Mouse (Mus musculus): ENCODE measurements around the gene Catsper4. TPM values are rescaled to one million over a fixed set of nuclear protein-coding genes. Genes with fewer than 3 reads are reported as not detected.

The Catsper4 gene
- polyA plus RNA-seq (2012; rRNA removed) = not detected in 2 replicates

DNA sequence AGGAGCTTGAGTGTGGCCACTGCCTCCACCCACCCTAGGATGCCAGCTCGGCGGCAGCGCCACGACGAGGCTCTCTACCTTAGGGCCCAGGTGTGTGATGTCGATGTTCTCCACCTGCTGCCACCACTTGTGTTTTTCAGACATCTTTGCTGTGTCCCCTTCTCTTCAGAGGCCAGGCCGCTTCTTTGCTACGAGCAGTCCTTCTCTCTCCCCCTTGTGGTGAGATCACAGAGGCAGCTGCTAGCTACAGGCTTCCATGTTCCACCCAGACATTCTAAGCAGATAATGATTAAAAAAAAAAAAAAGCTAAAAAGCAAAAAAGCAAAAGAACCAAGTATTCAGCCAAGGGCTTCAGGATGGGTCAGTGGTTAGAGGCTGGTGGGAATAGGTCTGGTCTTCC is at the start of gene Catsper4:
Gene Catsper4 (minus strand): TSS at position 190 of the 400 bp plus-strand sequence.

GRCm38 (mm10) chr4:134253722-134254324 is 26.6 kb upstream of the Catsper4 start, which contains the start of gene Grrp1:
Gene Grrp1, minus strand, starts transcription at chr4:134254106.

DNA sequence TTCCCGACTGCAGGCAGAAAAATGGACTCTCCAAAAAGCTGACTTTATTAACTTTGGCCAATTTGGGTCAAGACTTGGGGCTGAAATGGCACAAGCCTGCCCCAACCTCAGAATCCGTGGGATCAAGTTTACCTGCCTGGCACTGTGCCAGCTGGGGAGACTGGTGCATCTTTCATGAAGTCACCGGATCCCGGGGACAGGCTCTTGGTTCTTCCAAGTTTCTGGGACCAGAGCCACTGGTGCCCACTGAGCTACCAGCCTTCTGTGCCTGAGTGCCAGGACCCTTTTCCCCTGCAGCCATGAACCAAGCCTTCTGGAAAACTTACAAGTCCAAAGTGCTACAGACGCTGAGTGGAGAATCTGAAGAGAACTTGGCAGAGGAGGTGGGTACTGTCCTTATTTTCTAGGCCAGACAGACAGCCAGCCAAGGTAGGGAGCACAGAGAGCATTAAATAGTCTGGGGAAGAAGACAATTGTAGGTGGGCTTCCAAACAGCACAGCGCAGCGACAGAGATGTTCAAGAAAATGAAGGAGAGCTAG is 19.6 kb upstream of the Catsper4 start, which contains the start of gene Gm30191:
Gene Gm30191 (plus strand): TSS at position 217 of the 540 bp plus-strand sequence.

DNA sequence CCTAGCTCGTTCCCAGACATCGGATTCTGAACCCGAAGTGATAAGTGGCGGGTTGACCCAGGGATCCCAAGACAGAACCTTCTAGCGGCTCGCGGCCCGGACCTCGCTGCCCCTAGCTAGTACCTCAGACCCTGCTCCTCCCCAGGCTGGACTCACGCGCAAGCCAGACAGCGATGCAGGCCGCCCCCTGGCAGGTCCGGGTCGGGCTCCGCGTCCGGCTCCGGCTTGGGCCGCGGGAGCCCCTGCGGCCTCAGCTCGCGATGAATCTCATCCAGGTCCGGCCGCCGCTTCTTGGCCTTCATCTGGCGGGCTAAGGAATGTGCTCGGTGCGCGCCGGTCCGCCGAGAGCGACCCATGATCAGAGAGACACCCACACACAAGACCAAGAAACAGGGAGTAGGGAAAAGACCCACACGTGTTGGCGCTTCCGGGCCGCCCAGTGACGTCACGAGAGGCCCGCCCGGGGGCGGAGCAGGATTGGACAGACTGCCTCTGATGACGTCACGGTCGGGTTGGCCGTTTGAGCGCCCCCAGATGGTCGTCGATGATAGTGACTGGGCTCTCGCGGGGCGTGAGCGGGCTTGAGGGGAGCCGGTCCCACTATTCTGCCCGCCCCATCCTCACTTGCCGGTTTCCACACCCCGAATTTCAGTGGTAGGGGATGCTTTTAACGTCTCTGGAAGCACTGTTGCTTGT is 18.1 kb upstream of the Catsper4 start, which contains the start of gene Zfp593:
Gene Zfp593 (minus strand): TSS at position 445 of the 696 bp plus-strand sequence.

GRCm38 (mm10) chr4:134243516-134244250 is 16.5 kb upstream of the Catsper4 start, which contains the start of gene E130218I03Rik:
Gene E130218I03Rik, plus strand, starts transcription at chr4:134243662.

DNA sequence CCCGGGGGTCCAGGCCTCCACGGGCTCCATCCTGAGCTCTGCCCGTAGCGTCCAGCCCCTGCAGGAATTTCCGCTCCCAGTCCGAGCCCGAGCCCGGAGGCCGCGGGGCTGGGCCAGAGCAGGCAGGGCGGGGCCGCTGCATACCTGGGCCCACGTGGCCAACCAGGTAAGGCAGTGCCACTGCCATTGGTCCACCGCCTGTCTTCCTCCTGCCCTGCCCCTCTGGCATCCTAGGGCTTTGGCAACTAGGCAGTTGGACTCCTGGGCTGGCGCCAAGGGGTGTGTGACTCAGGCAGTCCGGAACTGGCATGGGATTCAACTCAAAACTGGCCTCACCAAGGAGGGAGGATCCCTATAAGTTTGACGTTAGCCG is 11.1 kb upstream of the Catsper4 start, which contains the start of gene Cnksr1:
Gene Cnksr1 (minus strand): TSS at position 121 of the 373 bp plus-strand sequence.

GRCm38 (mm10) chr4:134202904-134203303 is 24.3 kb downstream of the Catsper4 start, which contains the start of gene Gm7534:
Gene Gm7534, minus strand, starts transcription at chr4:134203004.

Other genes with a start within 250 kb of the Catsper4 start
- 12.7 and 14.1 TPM in 2 replicates for gene Dhdds, start 226.5 kb downstream of the Catsper4 start, polyA plus RNA-seq (2012; rRNA removed)
- gene Lin28a, start 208.5 kb downstream of the Catsper4 start, polyA plus RNA-seq (2012; rRNA removed) = 1.1 and 1.5 TPM in 2 replicates
- 0.01 and 0.02 TPM in 2 replicates for gene Zfp683, start 173.5 kb downstream of the Catsper4 start, polyA plus RNA-seq (2012; rRNA removed)
- 0.07 and 0.48 TPM in 2 replicates for gene Crybg2, start 166.6 kb downstream of the Catsper4 start, polyA plus RNA-seq (2012; rRNA removed)
- gene Cd52, start 132.3 kb downstream of the Catsper4 start, polyA plus RNA-seq (2012; rRNA removed) = 14.2 and 19.7 TPM in 2 replicates
- gene Ubxn11, start 124.8 kb downstream of the Catsper4 start, polyA plus RNA-seq (2012; rRNA removed) = 1.2 and 1.5 TPM in 2 replicates
- 61.5 and 81.2 TPM in 2 replicates for gene Sh3bgrl3, start 98.6 kb downstream of the Catsper4 start, polyA plus RNA-seq (2012; rRNA removed)
- gene Cep85, start 40.3 kb downstream of the Catsper4 start, polyA plus RNA-seq (2012; rRNA removed) = 14.3 and 19.2 TPM in 2 replicates
- gene Gm7534, start 24.4 kb downstream of the Catsper4 start, polyA plus RNA-seq (2012; rRNA removed) = not detected in 2 replicates
- 0.03 and 0.08 TPM in 2 replicates for gene Cnksr1, start 11.0 kb upstream of the Catsper4 start, polyA plus RNA-seq (2012; rRNA removed)
- gene E130218I03Rik, start 16.3 kb upstream of the Catsper4 start, polyA plus RNA-seq (2012; rRNA removed) = not detected in 2 replicates
- 6.0 and 6.2 TPM in 2 replicates for gene Zfp593, start 18.2 kb upstream of the Catsper4 start, polyA plus RNA-seq (2012; rRNA removed)
- not detected in 2 replicates for gene Gm30191, start 19.6 kb upstream of the Catsper4 start, polyA plus RNA-seq (2012; rRNA removed)
- 0.72 and 0.92 TPM in 2 replicates for gene Grrp1, start 26.7 kb upstream of the Catsper4 start, polyA plus RNA-seq (2012; rRNA removed)
- gene Pdik1l, start 60.5 kb upstream of the Catsper4 start, polyA plus RNA-seq (2012; rRNA removed) = 5.1 and 5.3 TPM in 2 replicates
- 0.06 and 0.16 TPM in 2 replicates for gene Trim63, start 87.7 kb upstream of the Catsper4 start, polyA plus RNA-seq (2012; rRNA removed)
- 0.02 and 0.03 TPM in 2 replicates for gene Slc30a2, start 115.8 kb upstream of the Catsper4 start, polyA plus RNA-seq (2012; rRNA removed)
- 0.10 TPM in 2 replicates for gene Extl1, start 156.5 kb upstream of the Catsper4 start, polyA plus RNA-seq (2012; rRNA removed)
- gene Pafah2, start 168.9 kb upstream of the Catsper4 start, polyA plus RNA-seq (2012; rRNA removed) = 3.4 and 4.6 TPM in 2 replicates
- 92.8 and 131 TPM in 2 replicates for gene Stmn1, start 240.9 kb upstream of the Catsper4 start, polyA plus RNA-seq (2012; rRNA removed)